Comparison of ENCODE assay signal across 14 mouse cellular contexts in genomic region chr11:80164224-80164623, GRCm38 (mm10).
"Had no signal": no experiment of that assay in that cellular context is flagged by ENCODE, and none has a peak within 500 bp of the region (broad histone marks: within the 10 kb centered on the region; RNA-seq: fewer than 3 reads in every experiment).

No protein-coding gene starts in this region.

- H3K9ac ChIP-seq: intestine, embryonic 15.5 days; limb, embryonic 12.5 days; liver, embryonic 14.5 days; midbrain, embryonic 13.5 days had no signal

- H3K4me1 ChIP-seq: intestine, embryonic 15.5 days; limb, embryonic 12.5 days; midbrain, embryonic 13.5 days had no signal

- DNase-seq: liver; lung, adult 2 months; lung, postnatal 36 days; right cerebral cortex, postnatal 4 days; spleen, adult 18-20 months; thymus, adult 18-20 months; thymus, postnatal 14 days had no signal

- H3K4me2 ChIP-seq: intestine, embryonic 15.5 days; limb, embryonic 12.5 days; midbrain, embryonic 13.5 days had no signal

- H3K4me3 ChIP-seq: intestine, embryonic 15.5 days; layer of hippocampus, adult 2 months; limb, embryonic 12.5 days; midbrain, embryonic 13.5 days had no signal

- H3K27me3 ChIP-seq: intestine, embryonic 15.5 days; midbrain, embryonic 13.5 days had no signal

- ATAC-seq: hindbrain, postnatal 0 days; intestine, embryonic 15.5 days; lung, postnatal 0 days; midbrain, embryonic 13.5 days had no signal

- H3K36me3 ChIP-seq: intestine, embryonic 15.5 days; limb, embryonic 12.5 days; midbrain, embryonic 13.5 days had no signal

- H3K9me3 ChIP-seq: intestine, embryonic 15.5 days; limb, embryonic 12.5 days; midbrain, embryonic 13.5 days had no signal

- H3K27ac ChIP-seq: hindbrain, postnatal 0 days; intestine, embryonic 15.5 days; layer of hippocampus, adult 2 months; limb, embryonic 12.5 days; liver, embryonic 14.5 days; midbrain, embryonic 13.5 days had no signal
